In the genomic region with DNA sequence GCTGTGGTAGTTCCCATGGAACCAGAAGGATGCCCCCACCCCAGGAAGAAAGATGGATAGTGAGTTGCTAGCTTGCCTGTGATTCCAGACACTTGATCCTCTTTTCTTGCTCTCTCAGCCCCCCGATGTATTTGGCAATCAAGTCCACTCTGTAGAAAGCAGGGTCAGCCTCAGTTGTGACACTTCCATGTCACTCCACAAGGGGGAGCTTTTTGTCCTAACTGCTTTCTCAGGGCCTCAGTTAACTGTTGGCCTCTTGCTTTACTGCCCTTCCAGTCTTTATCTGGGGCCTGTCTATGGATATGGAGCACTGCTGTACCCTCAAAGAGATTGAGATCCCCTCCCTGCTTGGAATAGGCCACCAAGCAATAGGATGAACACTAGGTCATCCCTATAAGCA, we compare ENCODE assay signal across 9 mouse cellular contexts. TPM values are rescaled to one million over a fixed set of nuclear protein-coding genes. Genes with fewer than 3 reads are reported as not detected.
DNase-seq lines count a peak whose midpoint lies in the region; ATAC-seq lines count a peak whose summit lies in the region.
"Had no signal": no experiment of that assay in that cellular context is flagged by ENCODE, and none has a peak within 500 bp of the region (broad histone marks: within the 10 kb centered on the region; RNA-seq: fewer than 3 reads in every experiment).

No protein-coding gene starts in this region.

- intact Hi-C loops in heart, postnatal 25 days (cut with DNase I), result loop anchor here (5.0 kb wide), 1 partner anchor 66 kb away; the partner anchor contains the start of gene Tspan32

- ATAC-seq in inflammation-experienced regulatory T-cells, adult 6 months, result no peak

- DNase-seq in heart, postnatal 4 days, result peak; percentile 65
- no peak for DNase-seq in heart, postnatal 25 days (ENCODE audit: low spot score)
- peak; percentile 42 for DNase-seq in right cerebral cortex, postnatal 4 days
- no peak for DNase-seq in right cerebral cortex, adult 18-20 months
- DNase-seq in cerebellum, postnatal 14 days, result peak; percentile 64 to 79
- DNase-seq in mesoderm, embryonic 11.5 days (ENCODE audit: low read depth, low spot score), result peak; percentile 64
- DNase-seq in adrenal gland, adult 18-20 months (ENCODE audit: low spot score in 2 of 2), result no peak

RNA-seq across cellular contexts. Expression of gene Tssc4, which starts 4.0 kb away (rescaled TPM):
- 10 to 100 TPM; 32.6 to 33.9 TPM for total RNA-seq in heart, postnatal 4 days (2021)
- total RNA-seq in heart, postnatal 25 days (2021), result 10 to 100 TPM; 13.8 to 19.6 TPM
- 10 to 100 TPM; 35.5 to 40.4 (median 37.4) TPM for polyA plus RNA-seq in inflammation-experienced regulatory T-cells, adult 6 months (2017; shearing (Covaris generic))
- 10 to 100 TPM; 24.0 to 26.3 TPM for total RNA-seq in adrenal gland, adult 18-20 months (2021)

RNA-seq across cellular contexts. Expression of gene Cd81, which starts 20.5 kb away (rescaled TPM):
- 100 to 1,000 TPM; 600 to 620 TPM for total RNA-seq in heart, postnatal 4 days (2021)
- 100 to 1,000 TPM; 424 to 455 TPM for total RNA-seq in heart, postnatal 25 days (2021)
- polyA plus RNA-seq in inflammation-experienced regulatory T-cells, adult 6 months (2017; shearing (Covaris generic)), result 100 to 1,000 TPM; 237 to 292 (median 262) TPM
- total RNA-seq in adrenal gland, adult 18-20 months (2021), result 100 to 1,000 TPM; 609 to 688 TPM

RNA-seq across cellular contexts. Expression of gene Trpm5, which starts 21.4 kb away (rescaled TPM):
- under 1 TPM; 0.74 to 0.93 TPM for total RNA-seq in heart, postnatal 4 days (2021)
- not detected for total RNA-seq in heart, postnatal 25 days (2021)
- polyA plus RNA-seq in inflammation-experienced regulatory T-cells, adult 6 months (2017; shearing (Covaris generic)), result under 1 TPM in 1 of 3 experiments, not detected in 2; 0.68 TPM
- total RNA-seq in adrenal gland, adult 18-20 months (2021), result under 1 TPM; 0.30 to 0.38 TPM
- total RNA-seq: common myeloid progenitor, adult 5-6 weeks had no signal

RNA-seq across cellular contexts. Expression of gene Kcnq1, which starts 33.1 kb away (rescaled TPM):
- 10 to 100 TPM; 51.7 to 55.3 TPM for total RNA-seq in heart, postnatal 4 days (2021)
- 10 to 100 TPM; 37.4 to 37.7 TPM for total RNA-seq in heart, postnatal 25 days (2021)
- polyA plus RNA-seq in inflammation-experienced regulatory T-cells, adult 6 months (2017; shearing (Covaris generic)), result under 1 TPM in 2 of 3 experiments, not detected in 1; 0.19 to 0.42 TPM
- total RNA-seq in adrenal gland, adult 18-20 months (2021), result 1 to 10 TPM; 3.2 to 6.0 TPM
- total RNA-seq: common myeloid progenitor, adult 5-6 weeks had no signal

Comparison
In these comparisons a context has a peak if more than half of its experiments do, and no peak if none do; other contexts are left out.
1. DNase-seq: peak in heart, postnatal 4 days (single experiment), right cerebral cortex, postnatal 4 days (single experiment), cerebellum, postnatal 14 days (2 of 2) and mesoderm, embryonic 11.5 days (single experiment); none in heart, postnatal 25 days (single experiment), right cerebral cortex, adult 18-20 months (single experiment) and adrenal gland, adult 18-20 months (0 of 2).